Mouse (Mus musculus): ENCODE measurements around the gene Taf8.

GRCm38 (mm10) chr17:47545861-47546331 lies 43.8 kb upstream of the Taf8 start:
- TF ChIP-seq CTCF (IDR thresholded peaks at IDR 0.05; ENCODE audit: insufficient read depth, low read depth, low read length) (no peak), POLR2A (IDR thresholded peaks at IDR 0.05; ENCODE audit: insufficient read depth, low read depth, low read length) (no peak)

All from olfactory bulb, adult 2 months (tissue).